Mouse (Mus musculus): ENCODE measurements around the gene Gch1. TPM values are rescaled to one million over a fixed set of nuclear protein-coding genes. Genes with fewer than 3 reads are reported as not detected.
A peak's percentile ranks its signal among the peaks of the same experiment; 100 is the strongest.

The Gch1 gene
- total RNA-seq (2021), result 1 to 10 TPM; 1.1 to 1.9 TPM
- long read RNA-seq, experiment 1, partial matches to known transcripts, result 0 of 2 reads
- long read RNA-seq, experiment 1, other reads (novel, unspliced or antisense), result 0 of 2 reads
- long read RNA-seq, experiment 2, partial matches to known transcripts, result 0 of 5 reads
- long read RNA-seq, experiment 2, other reads (novel, unspliced or antisense), result 2 of 5 reads

DNA sequence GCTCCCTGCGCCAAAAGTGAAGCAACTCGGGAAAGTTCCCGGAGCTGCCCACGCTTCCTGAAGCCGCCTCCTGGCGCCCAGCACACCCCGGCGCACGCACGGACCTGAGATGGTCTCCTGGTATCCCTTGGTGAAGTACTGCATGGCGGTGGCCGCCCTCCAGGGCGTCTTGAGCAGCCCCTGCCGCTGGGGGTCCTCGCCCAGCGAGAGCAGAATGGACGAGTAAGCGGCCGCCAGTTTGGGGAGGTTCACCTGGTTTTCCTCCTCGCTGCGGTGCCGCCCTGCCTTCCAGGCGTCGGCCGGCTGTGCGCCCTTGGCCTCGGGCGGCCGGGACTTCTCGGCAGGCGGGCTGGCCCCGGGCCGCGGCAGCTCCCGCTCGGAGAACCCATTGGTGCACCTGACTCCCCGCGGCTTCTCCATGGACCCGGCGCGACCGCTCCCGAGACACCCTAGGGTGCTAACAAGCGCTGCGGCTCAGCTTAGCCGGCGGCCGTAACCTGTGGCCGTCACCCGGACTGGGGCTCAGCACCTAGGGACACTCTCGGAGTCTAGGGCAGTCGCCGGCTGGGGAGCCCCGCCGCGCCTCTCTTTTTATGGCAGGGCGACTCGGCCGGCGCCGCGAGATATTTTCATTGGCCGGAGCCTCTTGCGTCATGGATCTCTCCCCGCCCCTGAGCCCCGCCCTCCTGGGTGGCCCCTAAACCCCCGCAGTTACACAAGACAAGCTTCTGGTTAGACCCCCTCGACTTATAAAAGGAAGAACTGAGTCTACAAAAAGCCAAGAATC lies at the start of gene Gch1:
Gene Gch1, minus strand, starts transcription at position 566 of the 787 bp plus-strand sequence.
- DNase-seq (ENCODE audit: low spot score in 2 of 2), result peak; percentile 39 to 63
- Histone ChIP-seq H3K27ac (peak within 1 kb of the TSS; percentile 78), H3K4me3 (peak within 1 kb of the TSS; percentile 82)
- peak; percentile 44 for TF ChIP-seq CTCF (conservative IDR thresholded peaks at IDR 0.05)

DNA sequence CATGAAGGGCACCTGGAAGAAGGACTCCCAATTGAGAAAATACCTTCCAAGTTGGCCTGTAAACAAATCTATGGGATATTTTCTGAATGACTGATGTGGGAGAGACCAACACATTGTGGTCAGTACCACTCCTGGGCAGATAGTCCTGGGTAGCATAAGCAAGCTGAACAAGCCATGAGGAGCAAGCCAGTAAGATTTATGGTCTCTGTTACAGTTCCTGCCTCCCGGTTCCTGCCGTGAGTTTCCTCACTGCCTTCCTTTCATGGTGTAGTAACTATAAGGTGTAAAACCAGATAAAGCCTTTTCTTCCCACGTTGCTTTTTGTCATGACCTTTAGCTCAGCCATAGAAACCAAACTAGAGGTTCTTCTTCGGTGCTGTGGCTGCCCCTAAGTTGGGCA lies 48.1 kb upstream of the Gch1 start:
- Histone ChIP-seq H3K4me3 (no peak overlapping the region), H3K27ac (no peak overlapping the region)
- no peak for DNase-seq (ENCODE audit: low spot score in 2 of 2)
- TF ChIP-seq CTCF (conservative IDR thresholded peaks at IDR 0.05), result no peak

DNA sequence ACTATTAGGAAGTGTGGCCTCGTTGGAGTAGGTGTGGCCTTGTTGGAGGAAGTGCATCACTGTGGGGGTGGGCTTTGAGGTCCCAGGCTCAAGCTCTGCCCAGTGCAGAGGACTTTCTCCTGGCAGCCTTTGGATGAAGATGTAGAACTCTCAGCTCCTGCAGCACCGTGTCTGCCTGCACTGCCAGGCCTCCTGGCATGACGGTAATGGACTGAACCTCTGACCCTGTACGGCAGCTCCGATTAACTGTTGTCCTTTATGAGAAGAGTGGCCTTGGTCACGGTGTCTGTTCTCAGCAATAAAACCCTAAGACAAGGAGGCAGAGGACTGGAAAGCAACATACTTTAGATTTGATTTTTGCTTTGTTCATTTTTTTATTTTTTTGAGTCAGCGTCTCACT lies 47.3 kb upstream of the Gch1 start:
- no peak overlapping the region for H3K27ac ChIP-seq
- TF ChIP-seq CTCF (conservative IDR thresholded peaks at IDR 0.05), result no peak
- H3K4me3 ChIP-seq, result no peak overlapping the region
- DNase-seq (ENCODE audit: low spot score in 2 of 2), result no peak

DNA sequence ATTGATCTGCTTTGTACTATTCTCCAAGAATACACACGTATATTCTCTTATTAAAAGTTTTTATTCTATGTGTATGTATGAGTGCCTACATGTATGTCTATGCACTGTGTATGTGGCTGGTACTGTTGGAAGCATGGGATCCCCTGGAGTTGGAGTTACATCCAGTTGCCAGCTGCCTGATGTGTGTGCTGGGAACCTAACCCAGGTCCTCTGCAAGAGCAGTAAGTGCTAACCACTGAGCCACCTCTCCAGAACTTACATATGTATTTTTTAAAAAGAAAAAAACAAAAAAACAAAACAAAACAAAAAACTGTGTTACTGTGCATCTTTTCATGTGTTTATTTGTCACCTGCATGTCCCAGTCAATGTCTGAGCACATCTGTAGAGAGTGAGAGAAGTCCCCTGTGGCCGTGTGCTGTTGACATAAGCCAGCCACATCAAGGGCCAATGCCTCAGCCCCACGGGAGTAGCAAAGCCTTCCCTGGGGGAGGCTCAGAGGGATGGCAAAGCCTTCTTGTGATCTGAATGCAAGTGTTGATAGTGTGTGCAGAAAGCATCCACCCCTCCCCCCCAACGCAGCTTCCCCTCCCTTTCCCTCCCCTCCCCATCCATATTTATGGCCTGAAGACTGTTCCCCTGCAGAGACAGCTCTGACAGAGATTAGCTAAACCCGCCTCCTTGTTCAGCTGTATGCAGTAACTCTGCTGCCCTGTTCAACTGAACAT lies 45.5 kb upstream of the Gch1 start:
- no peak for TF ChIP-seq CTCF (conservative IDR thresholded peaks at IDR 0.05)
- H3K4me3 ChIP-seq, result no peak overlapping the region
- H3K27ac ChIP-seq, result no peak overlapping the region
- DNase-seq (ENCODE audit: low spot score in 2 of 2), result no peak

DNA sequence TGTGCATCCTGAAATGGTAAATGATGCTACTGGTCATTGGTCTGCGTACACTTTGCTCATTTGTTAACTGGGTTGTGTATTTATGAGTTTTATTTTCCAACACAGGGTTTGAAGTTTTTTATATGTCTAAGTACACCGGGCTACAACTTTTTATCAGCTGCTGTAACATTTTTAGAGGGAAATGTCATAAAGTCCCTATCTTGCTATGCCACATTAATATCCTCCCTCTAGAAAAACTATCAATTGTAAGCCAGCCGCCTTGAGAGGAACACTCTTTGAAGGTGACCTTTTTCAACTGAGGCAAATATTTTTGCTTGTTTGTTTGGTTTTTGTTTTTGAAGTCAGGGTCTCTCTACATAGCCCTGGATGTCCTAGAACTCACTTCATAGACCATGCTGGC lies 44.8 kb upstream of the Gch1 start:
- Histone ChIP-seq H3K27ac (no peak overlapping the region), H3K4me3 (no peak overlapping the region)
- DNase-seq (ENCODE audit: low spot score in 2 of 2), result no peak
- no peak for TF ChIP-seq CTCF (conservative IDR thresholded peaks at IDR 0.05)

DNA sequence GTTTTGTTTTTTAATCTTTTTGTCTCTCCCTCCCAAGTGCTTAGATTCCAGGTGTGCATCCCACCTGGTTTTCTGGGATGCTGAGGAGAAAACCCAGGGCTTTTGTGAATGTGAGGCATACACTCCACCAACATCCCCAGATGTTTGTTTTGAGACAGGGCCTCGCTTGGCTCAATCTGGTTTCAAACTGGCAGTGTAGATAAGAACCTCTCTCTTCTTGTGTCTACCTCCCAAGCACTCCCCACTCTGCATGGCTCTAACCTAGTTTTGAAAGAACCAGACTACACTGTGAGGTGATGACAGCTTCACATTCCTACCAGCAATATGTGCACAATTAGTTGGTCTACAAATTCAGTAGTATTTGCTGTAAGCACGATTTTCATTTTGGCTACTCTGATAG lies 44.4 kb upstream of the Gch1 start:
- TF ChIP-seq CTCF (conservative IDR thresholded peaks at IDR 0.05), result no peak
- no peak for DNase-seq (ENCODE audit: low spot score in 2 of 2)
- Histone ChIP-seq H3K4me3 (no peak overlapping the region), H3K27ac (no peak overlapping the region)

DNA sequence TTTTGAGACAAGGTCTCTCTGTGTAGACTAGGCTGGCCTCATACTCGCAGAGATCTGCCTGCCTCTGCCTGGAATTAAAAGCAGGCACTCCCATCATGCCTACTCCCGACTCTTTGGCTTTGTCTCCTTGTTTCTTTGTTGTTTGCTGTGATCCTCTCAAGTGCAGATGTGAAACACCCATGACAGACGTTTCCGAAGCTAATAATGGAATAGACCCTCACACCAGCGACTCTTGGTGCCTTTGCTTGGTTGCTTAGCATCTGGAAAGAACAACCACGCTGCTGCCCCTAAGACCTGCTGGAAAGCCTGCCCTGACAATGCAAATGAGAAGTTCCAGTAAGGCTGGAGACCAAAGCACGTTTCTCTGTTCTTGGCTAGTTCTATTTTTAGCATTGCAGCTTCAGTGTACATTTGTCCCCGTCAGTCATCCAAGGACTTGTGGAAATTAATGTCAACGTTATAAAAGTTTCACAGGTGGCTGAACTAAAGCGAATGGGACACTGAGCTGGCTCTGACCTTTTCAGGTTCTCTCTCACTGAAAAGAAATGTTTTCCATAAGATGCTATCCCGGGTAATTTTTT lies 40.7 kb upstream of the Gch1 start:
- no peak for DNase-seq (ENCODE audit: low spot score in 2 of 2)
- H3K27ac ChIP-seq, result no peak overlapping the region
- H3K4me3 ChIP-seq, result no peak overlapping the region
- no peak for TF ChIP-seq CTCF (conservative IDR thresholded peaks at IDR 0.05)

DNA sequence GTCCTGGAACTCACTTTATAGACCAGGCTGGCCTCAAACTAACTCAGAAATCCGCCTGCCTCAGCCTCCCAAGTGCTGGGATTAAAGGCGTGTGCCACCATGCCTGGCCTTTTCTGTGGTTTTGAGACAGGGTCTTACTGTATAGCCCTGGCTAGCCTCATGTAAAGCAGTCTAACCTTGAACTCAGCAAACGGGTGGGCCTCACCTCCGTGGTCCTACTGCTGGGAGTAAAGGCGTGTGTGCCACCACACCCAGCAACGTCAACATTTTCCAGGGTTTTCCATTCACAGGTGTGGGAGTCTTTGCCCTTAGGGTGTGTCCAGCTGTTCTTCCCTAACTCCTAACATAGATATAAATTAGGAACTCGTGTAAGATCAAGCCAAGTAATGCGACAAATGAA lies 36.7 kb upstream of the Gch1 start:
- no peak for TF ChIP-seq CTCF (conservative IDR thresholded peaks at IDR 0.05)
- Histone ChIP-seq H3K4me3 (no peak overlapping the region), H3K27ac (no peak overlapping the region)
- no peak for DNase-seq (ENCODE audit: low spot score in 2 of 2)

DNA sequence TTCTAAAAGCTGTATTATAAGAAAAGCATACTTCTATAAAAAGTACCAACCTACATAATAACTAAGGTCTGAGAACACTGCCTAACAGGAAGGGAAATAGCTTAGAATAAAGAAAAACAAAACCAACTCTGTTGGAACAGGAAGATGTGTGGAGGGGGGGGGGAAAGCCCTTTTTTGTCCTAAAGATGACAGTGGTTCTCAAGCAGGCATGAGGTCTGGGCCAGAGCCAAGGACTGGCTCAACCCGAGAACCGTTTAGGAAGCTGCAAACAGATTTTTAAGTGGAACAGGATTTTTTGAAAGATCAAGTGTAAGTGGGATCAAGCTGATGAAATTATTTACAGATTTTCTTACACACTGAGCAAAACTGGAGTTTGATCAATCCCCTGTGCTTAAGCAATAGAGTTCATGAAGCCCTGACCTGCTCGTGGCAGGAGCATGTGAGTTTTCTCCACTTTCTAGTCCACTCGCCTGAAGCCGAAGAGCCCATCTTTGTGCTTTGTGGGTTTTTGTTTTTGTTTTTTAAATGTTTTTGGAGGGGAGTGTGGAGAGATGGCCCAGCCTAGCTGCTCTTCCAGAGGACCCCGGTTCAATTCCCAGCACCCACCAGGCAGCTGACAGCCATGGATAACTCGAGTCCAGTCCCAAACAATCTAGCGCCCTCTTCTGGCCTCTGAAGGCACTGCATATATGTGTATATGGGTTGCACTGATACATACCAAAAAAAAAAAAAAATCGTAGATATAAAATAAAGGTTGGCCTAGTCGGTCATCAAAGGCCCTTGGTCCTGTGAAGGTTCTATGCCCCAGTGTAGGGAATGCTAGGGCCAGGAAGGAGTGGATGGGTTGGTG lies 35.5 kb upstream of the Gch1 start:
- no peak for DNase-seq (ENCODE audit: low spot score in 2 of 2)
- no peak overlapping the region for H3K27ac ChIP-seq
- no peak overlapping the region for H3K4me3 ChIP-seq
- peak; percentile 37 for TF ChIP-seq CTCF (conservative IDR thresholded peaks at IDR 0.05)

DNA sequence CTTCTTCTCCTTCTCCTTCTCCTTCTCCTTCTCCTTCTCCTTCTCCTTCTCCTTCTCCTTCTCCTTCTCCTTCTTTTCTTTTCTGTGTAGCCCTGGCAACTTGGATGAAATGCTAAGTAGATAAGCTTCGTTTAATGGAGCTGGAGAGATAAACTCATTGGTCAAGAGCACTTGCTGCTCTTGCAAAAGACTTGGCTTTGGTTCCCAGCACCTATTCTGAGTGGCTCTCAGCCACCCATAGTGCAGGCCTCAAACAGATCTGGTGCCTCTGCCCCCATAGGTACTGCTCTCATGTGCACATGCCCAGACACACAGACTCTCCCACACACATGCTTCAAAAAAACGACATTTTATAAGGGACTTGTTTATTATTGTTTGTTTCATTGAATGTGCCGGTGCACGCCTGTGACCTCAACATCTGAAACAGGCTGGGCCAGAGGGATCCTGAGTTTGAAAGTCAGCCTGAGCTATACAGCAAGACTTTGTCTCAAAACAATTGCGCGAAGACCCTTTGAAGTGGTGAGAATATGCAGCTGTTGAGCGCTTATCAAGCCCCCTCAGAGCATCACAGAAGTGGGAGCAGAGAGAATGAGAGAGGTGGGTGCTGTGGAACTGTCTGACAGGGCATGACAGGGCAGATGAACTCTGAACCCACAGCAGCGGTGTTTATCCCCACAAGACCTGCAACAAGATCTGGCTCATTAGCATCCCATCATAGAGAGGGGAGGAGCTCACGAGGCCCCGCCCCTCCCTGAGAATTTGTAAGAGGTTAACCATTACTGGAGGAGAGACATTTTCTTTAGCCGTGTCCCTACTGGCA lies 33.6 kb upstream of the Gch1 start:
- no peak overlapping the region for H3K4me3 ChIP-seq
- DNase-seq (ENCODE audit: low spot score in 2 of 2), result no peak
- TF ChIP-seq CTCF (conservative IDR thresholded peaks at IDR 0.05), result no peak
- no peak overlapping the region for H3K27ac ChIP-seq

DNA sequence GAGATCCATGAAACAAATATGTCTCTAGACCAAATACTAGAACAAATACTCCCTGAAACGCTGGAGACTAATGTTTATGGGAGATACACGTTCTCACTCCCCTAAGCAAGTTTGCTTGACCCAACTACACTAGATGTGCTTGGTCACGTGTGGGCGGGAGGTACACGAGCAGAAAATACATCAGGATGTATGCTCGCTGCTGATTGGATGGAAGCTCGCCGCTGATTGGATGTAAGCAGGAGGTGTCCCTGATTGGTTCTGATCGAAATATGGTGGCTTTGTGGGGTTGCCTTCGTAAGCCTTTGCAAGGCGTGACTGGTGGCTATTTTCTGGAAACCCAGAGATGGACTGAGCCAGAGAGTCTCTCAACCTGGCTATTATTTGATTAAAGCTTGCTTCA lies 32.4 kb upstream of the Gch1 start:
- TF ChIP-seq CTCF (conservative IDR thresholded peaks at IDR 0.05), result no peak
- DNase-seq (ENCODE audit: low spot score in 2 of 2), result no peak
- H3K4me3 ChIP-seq, result peak overlapping the region; percentile 6; the same call in 1 of the 2 replicates
- H3K27ac ChIP-seq, result no peak overlapping the region

Measured in layer of hippocampus, adult 2 months (tissue).